Comparison of ENCODE assay signal across 21 mouse cellular contexts in genomic region chrX:98384017-98384416, GRCm38 (mm10).
"Had no signal": no experiment of that assay in that cellular context is flagged by ENCODE, and none has a peak within 500 bp of the region (broad histone marks: within the 10 kb centered on the region; RNA-seq: fewer than 3 reads in every experiment).

No protein-coding gene starts in this region.

- ATAC-seq: forebrain, embryonic 13.5 days; forebrain, embryonic 14.5 days; forebrain, embryonic 15.5 days; forebrain, embryonic 16.5 days; forebrain, postnatal 0 days had no signal

- DNase-seq: cerebellum, adult 8-10 months; cerebellum, adult 9-10 months; cerebellum, adult 9-11 months; cerebellum, postnatal 10 days; cerebellum, postnatal 14 days; cerebellum, postnatal 25 days; cerebellum, postnatal 36 days; embryo, embryonic 11 days; forebrain, postnatal 0 days; gastrocnemius, adult 2 months; gastrocnemius, postnatal 10 days; gastrocnemius, postnatal 14 days; gastrocnemius, postnatal 25 days; gastrocnemius, postnatal 36 days; heart, adult 11 months; heart, adult 18-20 months; heart, adult 2 months had no signal
